19 mouse cellular contexts compared by ENCODE assay signal in genomic region chr11:21528676-21529394, GRCm38 (mm10).
"Had no signal": no experiment of that assay in that cellular context is flagged by ENCODE, and none has a peak within 500 bp of the region (broad histone marks: within the 10 kb centered on the region; RNA-seq: fewer than 3 reads in every experiment).

No protein-coding gene starts in this region.

- H3K4me1 ChIP-seq: liver, embryonic 15.5 days; megakaryocyte, embryonic 14.5 days; midbrain, embryonic 12.5 days; neural tube, embryonic 13.5 days had no signal

- H3K27ac ChIP-seq: limb, embryonic 12.5 days; liver, embryonic 15.5 days; macrophage; midbrain, embryonic 12.5 days; neural tube, embryonic 13.5 days had no signal

- ATAC-seq: midbrain, embryonic 16.5 days had no signal

- H3K4me2 ChIP-seq: limb, embryonic 12.5 days; liver, embryonic 11.5 days; liver, embryonic 15.5 days; midbrain, embryonic 12.5 days; neural tube, embryonic 13.5 days had no signal

- H3K9me3 ChIP-seq: limb, embryonic 12.5 days; liver, embryonic 15.5 days; megakaryocyte, embryonic 14.5 days; midbrain, embryonic 12.5 days; neural tube, embryonic 13.5 days had no signal

- H3K9ac ChIP-seq: limb, embryonic 12.5 days; liver, embryonic 15.5 days; midbrain, embryonic 12.5 days; neural tube, embryonic 13.5 days had no signal

- H3K36me3 ChIP-seq: limb, embryonic 12.5 days; liver, embryonic 15.5 days; midbrain, embryonic 12.5 days; neural tube, embryonic 13.5 days had no signal

- H3K27me3 ChIP-seq: limb, embryonic 12.5 days; liver, embryonic 15.5 days; megakaryocyte, embryonic 14.5 days; midbrain, embryonic 12.5 days; neural tube, embryonic 13.5 days had no signal

- DNase-seq: kidney, adult 2 months; kidney, postnatal 25 days; layer of hippocampus, adult 9-11 months; layer of hippocampus, postnatal 36 days; lung, adult 2 months; lung, postnatal 10 days; retina, postnatal 1 day; right cerebral cortex, postnatal 4 days; spleen, adult 18-20 months; thymus, adult 2 months; thymus, postnatal 36 days had no signal

- H3K4me3 ChIP-seq: limb, embryonic 12.5 days; liver, embryonic 15.5 days; megakaryocyte, embryonic 14.5 days; midbrain, embryonic 12.5 days; neural tube, embryonic 13.5 days had no signal
